Mouse (Mus musculus): ENCODE measurements around the gene Ttc30b.

GRCm38 (mm10) chr2:75974131-75974530 lies 35.7 kb upstream of the Ttc30b start:
- TF ChIP-seq GATA1 (IDR thresholded peaks at IDR 0.05; ENCODE audit: borderline replicate concordance, low read length) = no peak
- no peak for TF ChIP-seq FLI1 (IDR thresholded peaks at IDR 0.05; ENCODE audit: low read length)
